8 mouse cellular contexts compared by ENCODE assay signal in the genomic region with DNA sequence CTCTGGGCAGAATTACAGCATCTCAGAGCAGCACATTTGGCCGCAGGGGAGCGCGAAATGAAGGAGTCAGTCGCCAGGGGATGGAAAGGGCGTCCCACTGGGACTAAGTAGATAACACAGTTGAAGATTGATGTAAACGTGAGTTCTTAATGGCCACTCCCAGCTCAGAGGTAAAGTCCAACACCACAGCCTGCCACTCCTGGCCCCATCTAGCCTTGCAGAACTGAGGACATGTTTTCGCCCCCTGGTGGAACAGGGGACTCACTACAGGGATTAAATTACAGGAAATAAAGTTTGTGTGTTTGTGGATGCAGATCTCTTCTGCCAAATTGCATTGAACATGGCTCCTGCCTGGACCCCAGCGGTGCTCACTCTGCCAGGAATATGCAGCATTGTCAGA.
DNase-seq lines count a peak whose midpoint lies in the region; ATAC-seq and TF ChIP-seq lines count a peak whose summit lies in the region.

No protein-coding gene starts in this region.

- intact Hi-C loops in gastrocnemius, postnatal 36 days (cut with DNase I), result loop anchor here (5.0 kb wide), 1 partner anchor 481 kb away; no protein-coding TSS in a partner anchor

- no peaks in the 10 kb centered on the region for H3K4me1 ChIP-seq in bone marrow macrophage, adult 2 months (ENCODE audit: control insufficient read depth, insufficient read depth, low read length)
- peaks cover 3% of the 10 kb centered on the region; the same call in 1 of the 2 replicates for H3K4me1 ChIP-seq in small intestine, adult 2 months (ENCODE audit: control insufficient read depth, insufficient read depth, insufficient read length, low read length)

- peak; percentile 37 for DNase-seq in CD4-positive, CD25-positive, alpha-beta regulatory T cell, adult 2 months (ENCODE audit: low read depth, low spot score)
- DNase-seq in layer of hippocampus, postnatal 10 days (ENCODE audit: low spot score in 2 of 2), result peak; percentile 32 to 48
- DNase-seq in layer of hippocampus, postnatal 36 days, result no peak
- DNase-seq in kidney, postnatal 14 days, result peak; percentile 21
- DNase-seq in gastrocnemius, postnatal 36 days, result no peak

- no peak for ATAC-seq in CD4-positive, CD25-positive, alpha-beta regulatory T cell, adult 4 months

- 0 out of 2 replicates have a peak, but pooled peaks cover 2% of the 10 kb centered on the region for H3K27me3 ChIP-seq in small intestine, adult 2 months (ENCODE audit: control insufficient read depth, insufficient read depth, low read length)

- peak; percentile 61 for TF ChIP-seq CTCF in bone marrow macrophage, adult 2 months (IDR thresholded peaks at IDR 0.05; ENCODE audit: low read depth, low read length)
- peak; percentile 77; the same call in 1 of the 2 replicates for TF ChIP-seq CTCF in small intestine, adult 2 months (IDR thresholded peaks at IDR 0.05; ENCODE audit: extremely low read depth, insufficient read length, insufficient replicate concordance, low read depth, low read length)

- H3K36me3 ChIP-seq in small intestine, adult 2 months (ENCODE audit: control insufficient read depth, insufficient read depth, low read length), result no peaks in the 10 kb centered on the region

- no peak for TF ChIP-seq POLR2A in bone marrow macrophage, adult 2 months (IDR thresholded peaks at IDR 0.05; ENCODE audit: borderline replicate concordance, low read depth, low read length)
- no peak for TF ChIP-seq POLR2A in small intestine, adult 2 months (IDR thresholded peaks at IDR 0.05; ENCODE audit: low read depth, low read length)

- 29% methylated on average over 8 of the region's 8 CpGs for WGBS in small intestine, adult 2 months

- H3K4me3 ChIP-seq in bone marrow macrophage, adult 2 months (ENCODE audit: insufficient read depth, low read length), result no peak overlapping the region
- no peak overlapping the region for H3K4me3 ChIP-seq in small intestine, adult 2 months (ENCODE audit: low read depth, low read length)

- H3K27ac ChIP-seq in bone marrow macrophage, adult 2 months (ENCODE audit: insufficient read depth, low read depth, low read length), result no peak overlapping the region
- H3K27ac ChIP-seq in small intestine, adult 2 months (ENCODE audit: insufficient read depth, low read depth, low read length), result no peak overlapping the region

Comparison
In these comparisons a context has a peak if more than half of its experiments do, and no peak if none do; other contexts are left out.
1. DNase-seq: peak in CD4-positive, CD25-positive, alpha-beta regulatory T cell, adult 2 months (single experiment), layer of hippocampus, postnatal 10 days (2 of 2) and kidney, postnatal 14 days (single experiment); none in layer of hippocampus, postnatal 36 days (0 of 2) and gastrocnemius, postnatal 36 days (0 of 2).